Mouse (Mus musculus): ENCODE measurements around the gene Ms4a10.

Ms4a10 gene

GRCm38 (mm10) chr19:10959085-10959977 is 15.1 kb downstream of the Ms4a10 start:
- peak; percentile 80 for DNase-seq (ENCODE audit: low spot score)

DNA sequence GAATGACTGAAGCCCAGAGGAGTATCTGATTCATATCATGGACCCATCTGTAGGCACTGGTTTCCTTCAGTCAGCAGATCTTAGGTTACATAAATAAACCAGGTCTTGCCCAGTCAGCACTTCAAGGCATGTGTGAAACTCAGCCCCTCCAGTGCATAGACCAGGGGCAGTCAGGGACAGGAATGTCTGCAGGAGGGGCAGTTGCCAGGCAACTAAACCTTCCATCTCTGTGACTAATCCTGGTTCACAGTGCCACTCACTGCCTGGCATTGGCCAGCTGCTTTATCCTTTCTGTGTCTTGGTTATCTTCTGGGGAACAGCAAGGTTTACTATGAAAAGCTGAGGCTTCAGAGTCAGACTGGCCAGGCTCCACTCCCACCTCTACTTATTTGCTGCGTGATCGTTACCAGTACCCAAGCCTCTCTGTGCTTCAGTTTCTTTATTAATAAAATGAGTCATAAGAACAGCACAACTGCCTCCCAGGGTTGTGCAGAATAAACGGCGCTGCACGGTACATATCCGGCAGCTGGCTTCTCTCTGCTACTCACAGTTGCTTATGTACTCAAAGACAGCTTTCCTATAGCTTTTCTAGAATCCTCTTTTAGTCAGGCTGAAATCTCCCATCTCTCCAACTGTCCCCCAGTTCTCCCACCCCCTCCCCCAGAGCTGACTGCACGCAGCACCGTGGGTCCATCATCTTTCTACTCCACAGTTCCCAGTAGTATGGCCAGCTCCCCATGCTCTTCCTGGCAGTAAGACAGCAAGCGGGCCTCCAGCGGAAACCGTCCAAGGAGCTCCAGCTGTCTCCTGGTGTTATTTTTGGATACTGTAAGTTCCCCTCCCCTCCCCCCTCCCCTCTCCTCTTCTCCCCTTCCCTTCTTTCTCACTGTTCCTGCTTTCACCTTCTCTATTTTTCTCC is 22.2 kb downstream of the Ms4a10 start:
- no peak for DNase-seq (ENCODE audit: low spot score)

- DNase-seq (ENCODE audit: low spot score) = no peak
Observed at GRCm38 (mm10) chr19:10949558-10949957, 24.9 kb downstream of the Ms4a10 start.

GRCm38 (mm10) chr19:10949112-10949511 is 25.4 kb downstream of the Ms4a10 start, which contains the start of gene Ccdc86:
Gene Ccdc86, minus strand, starts transcription at chr19:10949266.
- peak; percentile 97 for DNase-seq (ENCODE audit: low spot score)

DNA sequence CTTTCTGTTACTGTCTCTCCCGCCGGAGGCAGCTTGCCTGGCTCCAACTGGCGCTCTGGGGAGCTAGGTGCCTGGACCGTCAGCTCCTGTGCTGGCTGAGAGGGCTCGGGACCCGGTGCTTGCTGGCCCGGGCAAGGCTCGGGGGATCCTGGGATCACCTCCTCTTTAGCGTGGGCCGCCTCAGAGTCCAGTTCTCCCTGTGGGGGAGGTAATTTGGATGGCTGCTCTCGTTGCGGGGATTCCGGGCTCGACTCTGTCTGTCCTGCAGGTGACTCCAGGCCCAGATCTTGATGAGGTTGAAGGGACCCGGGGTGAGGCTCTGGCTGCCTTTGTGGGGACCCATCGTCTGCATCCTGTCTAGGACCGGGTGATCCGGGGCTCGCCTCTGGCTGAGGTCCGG is 26.1 kb downstream of the Ms4a10 start:
- no peak for DNase-seq (ENCODE audit: low spot score)

DNA sequence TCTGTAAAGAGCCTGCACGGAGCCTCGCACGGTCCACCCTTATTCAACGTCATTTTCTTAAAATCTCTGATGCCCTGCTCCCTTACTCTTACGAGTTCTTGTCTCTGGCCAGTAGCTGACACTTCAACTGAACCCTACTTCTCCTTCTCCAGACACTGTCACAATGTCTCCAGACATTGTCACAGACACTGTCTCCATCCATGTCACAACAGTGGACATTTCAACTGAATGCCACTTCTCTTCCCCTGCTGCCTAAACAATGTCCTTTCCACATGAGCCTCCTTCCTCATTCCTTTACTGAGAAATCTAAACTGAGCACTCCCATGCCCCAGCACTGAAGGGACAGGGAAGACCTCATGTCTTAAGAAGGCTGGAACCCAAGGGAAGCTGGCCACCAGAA is 27.3 kb downstream of the Ms4a10 start:
- no peak for DNase-seq (ENCODE audit: low spot score)

DNA sequence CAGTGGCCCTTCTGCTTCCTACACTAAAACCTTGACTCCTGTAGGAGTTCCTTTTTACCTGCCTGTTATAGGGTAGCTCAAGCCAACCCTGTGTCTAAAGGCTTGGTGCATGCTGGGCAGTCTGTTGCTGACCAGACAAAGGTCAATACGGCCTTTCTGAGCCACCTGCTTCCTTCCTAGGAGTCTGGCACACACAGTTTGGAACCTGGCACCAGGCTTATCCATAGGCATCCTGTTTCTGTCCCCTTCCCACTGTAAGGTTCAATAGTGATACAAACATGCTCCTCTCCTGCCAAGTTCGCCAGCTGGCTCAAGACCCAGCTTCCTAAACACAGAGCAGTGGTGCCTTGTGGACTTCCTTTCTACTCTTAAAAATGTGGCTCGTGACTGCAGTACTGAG is 28.0 kb downstream of the Ms4a10 start:
- no peak for DNase-seq (ENCODE audit: low spot score)

DNA sequence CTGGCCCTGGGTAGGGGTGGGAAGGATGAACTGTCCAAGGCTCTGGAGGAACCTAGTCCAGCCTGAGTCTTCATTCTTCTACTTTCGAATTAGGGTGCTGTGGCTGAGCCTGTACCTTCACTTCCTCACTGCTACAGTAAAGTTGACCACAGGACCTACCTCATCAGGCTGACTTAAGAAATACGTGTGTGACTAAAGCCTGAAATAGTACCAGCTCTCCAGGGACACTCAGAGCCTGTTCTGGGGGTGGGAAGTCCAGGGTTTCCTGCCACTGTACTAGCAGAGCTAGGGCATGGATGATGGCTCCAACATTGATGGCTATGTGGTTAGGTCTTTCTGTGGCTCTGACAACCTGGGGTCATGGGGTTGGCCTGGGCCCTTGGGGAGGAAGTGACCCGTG is 30.5 kb downstream of the Ms4a10 start:
- peak; percentile 18 for DNase-seq (ENCODE audit: low spot score)

DNA sequence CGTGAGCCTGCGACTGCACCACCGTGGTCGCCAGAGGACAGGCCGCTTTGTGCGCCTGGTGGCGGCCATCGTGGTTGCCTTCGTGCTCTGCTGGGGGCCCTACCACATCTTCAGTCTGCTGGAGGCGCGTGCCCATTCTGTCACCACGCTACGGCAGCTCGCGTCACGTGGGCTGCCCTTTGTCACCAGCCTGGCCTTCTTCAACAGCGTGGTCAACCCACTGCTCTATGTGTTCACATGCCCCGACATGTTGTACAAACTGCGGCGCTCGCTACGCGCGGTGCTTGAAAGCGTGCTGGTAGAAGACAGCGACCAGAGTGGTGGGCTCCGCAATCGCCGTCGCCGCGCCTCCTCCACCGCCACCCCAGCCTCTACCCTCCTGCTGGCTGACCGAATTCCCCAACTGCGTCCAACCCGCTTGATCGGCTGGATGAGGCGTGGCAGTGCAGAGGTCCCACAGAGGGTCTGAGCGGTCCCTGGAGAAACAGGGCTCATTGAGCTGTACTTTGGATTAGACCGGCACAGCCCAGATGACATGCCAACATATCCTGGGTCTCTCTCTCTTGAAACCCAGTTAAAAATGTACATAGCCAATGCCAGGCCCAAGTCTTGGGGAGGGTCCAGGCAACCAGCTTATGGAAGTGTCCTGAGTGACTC is 33.5 kb downstream of the Ms4a10 start:
- no peak for DNase-seq (ENCODE audit: low spot score)

- peak; percentile 62 for DNase-seq (ENCODE audit: low spot score)
Observed at GRCm38 (mm10) chr19:10940097-10940800, 34.2 kb downstream of the Ms4a10 start.

GRCm38 (mm10) chr19:10938771-10939170 is 35.7 kb downstream of the Ms4a10 start:
- DNase-seq (ENCODE audit: low spot score) = no peak

DNA sequence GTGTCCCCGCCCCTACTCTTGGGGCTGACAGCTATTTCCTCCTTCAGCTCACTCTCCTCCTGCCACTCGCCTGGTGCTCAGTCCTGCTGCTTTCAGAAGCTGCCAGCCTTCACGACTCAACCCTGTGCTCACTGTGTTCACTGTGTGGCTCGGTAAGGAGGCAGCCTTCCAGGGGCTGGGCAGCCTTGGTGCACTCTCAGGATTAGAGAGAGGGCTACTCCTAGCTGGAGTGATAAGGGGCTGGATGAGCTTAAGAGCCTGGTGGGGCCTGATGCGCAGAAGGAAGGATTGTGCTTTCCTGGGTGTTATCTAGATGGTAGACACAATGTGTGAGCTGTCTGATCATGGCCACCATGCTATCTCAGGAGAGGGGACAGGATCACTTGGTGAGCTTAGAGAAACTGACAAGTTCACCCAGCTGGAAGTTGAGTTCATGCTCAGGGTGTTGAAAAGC is 37.3 kb downstream of the Ms4a10 start, which contains the start of gene Ptgdr2:
TSS of gene Ptgdr2 (plus strand) at position 51 of the 454 bp plus-strand sequence.
- no peak for DNase-seq (ENCODE audit: low spot score)

- no peak for DNase-seq (ENCODE audit: low spot score)
Observed at GRCm38 (mm10) chr19:10936077-10936476, 38.4 kb downstream of the Ms4a10 start.

DNA sequence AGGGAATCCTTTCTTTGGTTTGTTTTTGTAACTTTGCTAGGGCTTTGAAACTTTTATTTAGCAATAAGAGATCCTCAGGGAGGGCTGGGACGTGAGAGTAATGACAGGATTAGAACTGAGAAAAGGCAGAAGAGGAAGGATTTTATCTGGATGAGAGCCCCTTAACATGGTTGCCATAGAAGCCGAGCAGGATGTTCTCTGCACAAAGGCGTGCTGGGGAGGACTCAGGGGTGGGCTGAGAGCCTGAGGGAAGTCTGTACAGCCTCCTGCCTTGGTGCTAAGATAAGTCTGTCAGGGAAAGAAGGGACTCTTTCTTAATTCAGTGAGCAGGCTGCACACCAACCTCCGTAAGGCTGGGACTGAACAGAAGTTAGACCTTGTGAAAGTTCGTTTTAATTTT is 39.4 kb downstream of the Ms4a10 start:
- no peak for DNase-seq (ENCODE audit: low spot score)

DNA sequence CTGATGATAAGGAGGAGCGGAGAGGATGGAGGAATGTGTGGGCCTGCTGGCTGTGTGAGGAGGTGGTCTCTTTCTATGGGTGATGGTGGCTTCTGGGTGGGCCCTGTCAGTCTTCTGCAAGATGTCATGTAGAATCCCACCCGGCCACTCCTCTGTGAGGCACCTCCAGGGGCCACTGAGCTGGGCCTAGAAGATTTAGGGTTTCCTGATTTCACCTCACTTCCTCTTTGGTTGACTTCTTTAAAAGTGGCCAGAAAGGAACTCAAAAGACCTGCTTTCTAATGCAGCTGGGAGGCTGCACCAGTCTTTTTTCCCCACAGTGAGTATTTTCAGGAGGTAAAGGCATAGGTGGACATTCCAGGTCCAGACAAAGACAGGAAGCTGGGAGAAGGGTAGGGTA is 43.8 kb downstream of the Ms4a10 start:
- no peak for DNase-seq (ENCODE audit: low spot score)

DNA sequence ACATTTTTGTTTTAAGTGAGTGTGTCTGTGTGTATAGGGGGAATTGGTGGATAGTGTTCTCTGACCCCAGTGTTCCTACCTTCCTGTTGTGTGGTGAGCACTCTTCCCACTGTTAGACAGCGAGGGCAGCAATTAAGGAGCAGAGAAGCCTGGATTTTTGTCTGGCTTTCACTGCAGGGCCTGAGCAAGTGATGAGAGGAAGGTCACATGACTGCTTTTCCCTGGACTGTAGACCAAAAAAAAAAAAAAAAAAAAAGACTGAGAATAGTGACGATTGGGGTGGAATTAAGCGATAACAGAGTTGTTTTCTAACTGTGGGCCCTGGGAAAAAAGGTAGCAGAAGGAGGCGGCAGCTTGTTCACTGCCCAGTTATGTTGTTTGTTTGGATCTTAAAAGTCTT is 47.8 kb downstream of the Ms4a10 start:
- no peak for DNase-seq (ENCODE audit: low spot score)

DNA sequence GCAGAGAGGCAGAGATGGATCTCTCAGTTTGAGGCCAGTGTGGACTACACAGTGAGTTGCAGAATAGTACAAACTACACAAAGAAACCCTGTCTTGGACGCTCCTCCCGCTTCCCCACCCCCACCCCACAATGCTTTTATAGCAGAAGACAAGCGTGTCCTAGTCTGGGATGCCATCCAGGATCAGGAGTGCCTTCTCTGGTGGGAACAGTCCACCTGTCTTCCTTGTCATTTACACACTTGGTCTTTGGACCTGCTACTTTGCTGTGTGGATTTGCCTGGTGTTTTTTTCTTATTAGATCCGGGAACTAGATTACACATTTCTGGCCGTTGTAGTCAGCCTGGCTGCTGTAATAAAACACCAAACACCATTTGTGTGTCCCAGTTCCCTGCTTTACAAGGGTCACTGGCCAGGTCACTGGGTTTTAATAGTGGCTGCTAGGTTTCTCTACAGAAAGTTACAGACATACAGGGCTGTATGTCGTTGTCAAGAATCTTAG is 48.3 kb downstream of the Ms4a10 start:
- DNase-seq (ENCODE audit: low spot score) = no peak

GRCm38 (mm10) chr19:10924220-10924619 is 50.2 kb downstream of the Ms4a10 start:
- DNase-seq (ENCODE audit: low spot score) = no peak

DNA sequence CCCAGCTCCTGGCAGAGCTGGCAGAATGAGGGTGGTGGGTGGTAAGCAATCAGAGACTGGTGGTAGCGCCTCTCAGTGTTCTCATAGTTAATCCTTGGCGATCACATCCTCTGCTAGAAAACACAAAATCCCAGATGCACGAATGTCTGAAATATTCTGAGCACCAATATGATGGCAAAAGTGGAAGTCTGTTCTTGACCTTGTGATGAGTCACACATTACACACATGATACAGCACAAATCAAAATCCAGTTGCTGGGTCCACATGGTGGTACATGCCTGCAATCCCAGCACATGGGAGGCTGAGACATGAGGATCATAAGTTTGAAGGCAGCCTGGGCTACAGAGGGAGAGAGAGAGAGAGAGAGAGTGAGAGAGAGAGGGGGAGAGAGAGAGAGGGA is 53.4 kb downstream of the Ms4a10 start:
- DNase-seq (ENCODE audit: low spot score) = no peak

DNA sequence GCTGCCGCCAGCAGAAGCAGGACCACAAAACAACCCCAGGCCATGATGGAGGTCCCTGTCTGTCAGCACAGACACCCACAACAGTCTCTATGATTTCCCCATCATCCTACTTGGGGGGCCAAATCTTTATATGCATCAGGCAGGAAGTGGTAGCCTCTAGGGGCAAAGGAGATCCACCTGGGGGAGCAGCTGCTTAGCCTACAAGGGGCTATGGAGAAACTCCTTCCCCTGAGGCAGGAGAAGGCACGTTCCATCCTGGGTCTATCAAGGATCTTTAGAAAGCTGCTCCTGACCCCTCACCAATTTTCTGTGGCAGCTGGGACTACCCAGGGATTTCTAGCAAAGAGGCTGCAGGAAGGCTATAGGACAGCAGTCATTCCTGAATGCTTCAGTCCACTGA is 53.9 kb downstream of the Ms4a10 start, which contains the start of gene Zp1:
TSS of gene Zp1 (minus strand) at position 101 of the 400 bp plus-strand sequence.
- no peak for DNase-seq (ENCODE audit: low spot score)

DNA sequence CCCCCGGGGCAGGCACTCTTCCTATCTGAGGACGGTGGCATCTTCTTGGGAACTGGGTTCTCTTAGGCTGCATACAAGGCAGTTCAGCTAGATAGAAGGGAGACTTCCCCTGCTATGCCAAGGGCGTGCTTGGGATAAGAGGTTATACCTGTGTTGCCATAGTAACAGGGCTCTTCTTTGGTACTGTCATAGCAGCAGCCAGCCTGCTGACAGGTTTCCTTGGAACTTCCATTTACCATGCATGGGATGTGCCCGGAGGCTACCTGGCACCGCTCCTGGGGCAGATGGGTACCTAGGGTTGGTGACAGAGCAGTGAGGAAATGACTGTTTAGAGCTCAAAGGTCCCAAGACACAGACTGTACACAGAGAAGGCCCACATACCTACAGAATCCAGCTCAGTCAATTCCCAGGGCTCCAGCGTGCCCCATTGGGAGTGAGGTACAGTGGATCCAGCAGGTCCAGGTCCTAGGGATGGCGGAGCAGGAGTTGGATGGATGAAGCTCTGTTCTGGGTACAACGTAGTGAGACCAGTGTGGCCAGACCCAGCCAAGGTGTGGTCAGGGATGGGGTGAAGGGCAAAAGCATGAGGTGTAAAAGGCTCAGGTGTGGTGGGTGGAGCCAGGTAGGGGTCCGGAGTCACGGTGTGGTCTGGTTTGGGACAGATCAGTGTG is 56.0 kb downstream of the Ms4a10 start:
- no peak for DNase-seq (ENCODE audit: low spot score)

Measured in lung, postnatal 25 days (tissue).